Mouse (Mus musculus): Measurements from ENCODE around the gene Krt36.
A peak's percentile ranks its signal among the peaks of the same experiment; 100 is the strongest.

The Krt36 gene

DNA sequence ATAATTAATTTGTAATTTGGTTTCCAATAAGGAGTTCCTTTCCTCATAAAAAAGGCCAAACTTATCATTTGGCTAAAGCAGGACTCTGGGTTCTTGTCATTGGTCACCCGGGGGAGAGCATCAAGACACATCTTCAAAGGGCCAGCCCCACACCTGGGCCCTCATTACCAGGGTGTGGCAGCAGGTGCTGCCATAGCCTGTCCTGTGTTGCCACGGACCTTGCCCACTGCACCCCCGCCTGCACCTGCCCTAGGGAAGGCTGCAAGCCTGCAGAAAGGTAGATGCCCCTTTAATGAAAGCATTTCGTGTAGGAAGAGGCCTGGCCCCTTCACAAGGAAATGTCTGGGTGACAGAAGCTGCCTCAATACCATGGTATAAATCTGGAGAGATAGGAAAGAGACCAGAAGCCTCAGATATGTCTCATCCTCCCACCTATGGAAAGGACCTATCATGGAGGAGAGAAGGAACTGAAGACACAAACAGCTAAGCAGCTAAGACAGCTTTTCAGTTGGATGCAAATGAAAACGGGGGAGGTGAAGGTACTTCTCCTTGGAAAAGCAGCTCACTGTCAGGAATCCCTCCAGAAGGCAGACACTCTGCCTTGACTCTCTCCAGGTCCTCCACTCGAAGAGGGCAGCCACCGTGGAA, 16.9 kb downstream of the Krt36 start:
- no peak for DNase-seq (ENCODE audit: low read depth, low spot score)

DNA sequence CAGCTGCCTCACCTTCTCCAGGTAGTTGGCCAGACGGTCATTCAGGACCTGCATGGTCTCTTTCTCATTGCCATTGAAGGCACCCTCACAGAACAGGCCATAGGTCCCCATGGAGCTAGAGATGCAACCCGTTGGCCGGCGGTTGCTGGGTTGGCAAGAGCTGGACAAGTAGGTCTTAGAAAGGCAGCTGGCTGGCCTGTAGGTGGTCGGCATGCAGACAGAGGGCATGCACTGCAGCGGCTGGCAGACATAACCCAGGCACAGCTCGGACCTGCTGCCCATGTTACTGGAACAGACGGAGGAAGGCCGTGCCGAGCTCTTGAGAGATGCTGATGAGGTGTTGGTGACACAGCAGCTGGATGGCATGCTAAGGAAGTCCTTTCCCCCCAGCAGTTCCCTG, 17.6 kb downstream of the Krt36 start, which contains the start of gene Krt32:
TSS of gene Krt32 (minus strand) at position 366 of the 400 bp plus-strand sequence.
- no peak for DNase-seq (ENCODE audit: low read depth, low spot score)

GRCm38 (mm10) chr11:100073873-100074272, 31.6 kb downstream of the Krt36 start:
- no peak for DNase-seq (ENCODE audit: low read depth, low spot score)

- no peak for DNase-seq (ENCODE audit: low read depth, low spot score)
Observed at GRCm38 (mm10) chr11:100067293-100068036, 38.0 kb downstream of the Krt36 start.

DNA sequence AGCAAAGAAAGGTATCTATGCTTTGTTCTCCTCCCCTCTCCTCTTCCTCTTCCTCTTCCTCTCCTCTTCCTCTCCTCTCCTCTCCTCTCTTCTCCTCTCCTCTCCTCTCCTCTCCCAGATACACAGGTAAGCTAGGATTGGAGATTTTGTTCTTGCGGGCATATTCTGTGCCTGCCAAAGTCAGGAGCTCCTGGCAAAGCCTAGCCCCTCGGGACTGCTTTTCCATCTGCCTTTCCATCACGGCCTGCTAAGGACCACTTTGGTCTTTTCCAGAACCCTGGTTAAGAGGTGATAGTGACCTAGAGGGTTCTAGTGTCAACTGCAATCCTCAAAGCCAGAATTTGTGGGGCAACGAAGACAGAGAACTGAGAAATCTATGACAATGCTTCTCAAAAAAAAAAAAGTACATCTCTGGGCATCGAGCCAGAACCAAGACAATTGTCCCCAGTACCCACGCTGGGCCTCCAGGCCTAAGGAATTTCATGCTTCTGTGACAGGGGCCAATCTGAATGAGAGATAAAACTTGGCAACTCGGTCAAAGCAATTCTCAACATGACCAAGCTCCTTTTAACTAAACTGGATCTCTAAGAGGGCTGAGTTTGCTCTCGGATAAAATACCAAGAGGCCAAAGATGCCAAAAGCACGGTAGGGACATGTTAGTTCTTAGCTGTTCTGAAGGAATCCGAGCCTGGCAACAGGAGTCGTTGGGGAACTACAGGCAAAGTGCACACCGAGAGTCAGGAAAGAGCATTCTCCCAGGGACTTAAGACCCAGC, 39.0 kb downstream of the Krt36 start:
- no peak for DNase-seq (ENCODE audit: low read depth, low spot score)

DNA sequence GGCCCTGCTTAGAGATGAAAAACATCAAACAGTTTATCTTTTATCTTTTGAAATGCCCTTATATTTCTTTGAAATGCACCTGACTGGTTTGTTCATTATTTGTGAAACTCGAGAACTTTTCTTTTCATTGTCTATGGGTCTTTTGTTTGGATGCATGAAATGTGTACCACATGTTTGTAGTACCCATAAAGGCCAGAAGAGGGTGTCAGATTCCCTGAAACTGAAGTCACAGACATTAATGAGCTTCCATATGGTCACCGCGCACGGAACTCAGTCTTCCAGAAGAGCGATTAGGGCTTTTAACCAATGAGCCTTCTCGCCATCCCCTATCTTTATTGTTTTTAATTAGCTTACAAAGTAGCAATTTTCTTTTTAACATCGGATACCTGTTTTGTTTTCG, 46.6 kb downstream of the Krt36 start:
- DNase-seq (ENCODE audit: low read depth, low spot score): peak; percentile 28

DNA sequence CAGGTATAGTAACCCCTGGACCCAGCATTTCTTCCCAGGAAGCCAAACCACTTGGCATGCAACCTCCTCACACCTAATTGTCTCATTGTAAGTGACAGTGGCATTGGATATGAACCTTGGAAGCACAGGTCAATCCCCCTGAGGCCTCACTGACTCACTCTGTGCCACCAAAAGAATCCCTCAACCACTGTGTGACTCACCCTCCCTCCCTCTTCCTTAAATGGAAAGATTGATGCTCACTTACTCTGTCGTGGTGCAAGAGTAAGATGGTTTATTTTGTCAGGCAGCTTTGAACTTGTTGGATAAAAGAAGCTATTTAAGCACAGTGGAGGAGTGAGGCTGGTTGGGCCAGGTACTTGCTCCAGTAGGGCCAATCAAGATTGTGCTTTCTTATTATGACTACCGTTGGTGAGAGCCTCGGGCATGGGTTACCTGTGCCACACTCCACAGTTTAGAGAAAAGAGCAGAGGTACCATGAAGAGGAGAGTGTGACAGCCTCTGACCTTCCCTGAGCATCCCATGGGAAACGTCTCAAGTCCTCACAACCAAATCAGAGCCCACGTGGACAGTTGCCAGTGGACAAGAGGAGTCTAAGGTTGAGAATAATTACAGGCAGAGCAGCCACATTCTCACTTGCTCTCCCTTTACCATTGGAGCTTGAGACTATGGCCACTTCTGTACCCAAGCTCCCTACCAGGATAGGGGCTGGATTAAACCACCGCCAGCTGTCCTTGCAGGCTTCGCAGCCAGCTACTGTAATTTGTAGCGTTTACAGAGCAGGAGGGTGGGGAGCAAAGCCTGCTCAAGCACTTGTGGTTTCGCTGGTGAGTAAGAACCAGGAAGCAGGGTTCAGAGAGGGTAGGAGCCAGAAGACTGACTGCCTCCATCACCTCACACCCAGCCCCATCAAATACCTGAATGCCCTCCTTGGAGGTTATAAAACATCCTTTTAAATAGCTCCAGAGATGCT, 49.5 kb downstream of the Krt36 start:
- DNase-seq (ENCODE audit: low read depth, low spot score): no peak

All from WW6 (cell line).